Mouse (Mus musculus) liver, embryonic 14.5 days (tissue): ENCODE data around the gene Cacna1f. TPM values are rescaled to one million over a fixed set of nuclear protein-coding genes. Genes with fewer than 3 reads are reported as not detected.

Source experiments
- ATAC-seq: fragments of 200-750 bp; cut with Nextera tagmentation; 2 replicates; pipeline ENCODE4 v1.8.0; 2017; ENCODE audit warnings: moderate number of reproducible peaks, mild to moderate bottlenecking, moderate library complexity; ENCODE audit not compliant: insufficient read depth
- DNase-seq, 3 experiments: peaks; one replicate each; pipeline ENCODE4 v3.0.0-alpha.2; 2012 to 2013; ENCODE audit warnings: low read depth in 3 of 3, low spot score in 3 of 3
- H3K27ac ChIP-seq: fragments of 300-500 bp; sonication (generic); 2 replicates; pipeline ENCODE4 v1.5.1; 2014; ENCODE audit warnings: moderate library complexity, mild to moderate bottlenecking, control low read depth, inconsistent platforms
- H3K27me3 ChIP-seq: fragments of 300-500 bp; sonication (generic); 2 replicates; pipeline ENCODE4 v1.6.1; 2014; ENCODE audit warnings: mild to moderate bottlenecking, low read length, moderate library complexity; ENCODE audit not compliant: control insufficient read depth, insufficient read depth
- H3K36me3 ChIP-seq: fragments of 300-500 bp; sonication (generic); replicated peaks from 2 replicates; pipeline ENCODE4 v1.6.1; 2014; ENCODE audit warnings: low read depth; ENCODE audit not compliant: control insufficient read depth, insufficient read depth
- H3K4me1 ChIP-seq, 2 experiments: fragments of 200-500 bp in 1 of 2; fragments of 300-500 bp in 1 of 2; sonication (generic) in 1 of 2; replicated peaks; 2 replicates each; pipeline ENCODE4 v1.6.1; 2012 to 2014; ENCODE audit warnings: antibody characterized with exemption in 1 of 2, inconsistent platforms in 1 of 2, low read length in 1 of 2; ENCODE audit not compliant: control insufficient read depth in 2 of 2, insufficient read depth in 2 of 2
- H3K4me2 ChIP-seq: fragments of 300-500 bp; sonication (generic); 2 replicates; pipeline ENCODE4 v1.6.1; 2014; ENCODE audit warnings: low read depth, mild to moderate bottlenecking, control low read depth, moderate library complexity
- H3K4me3 ChIP-seq, 2 experiments: fragments of 200-500 bp in 1 of 2; fragments of 300-500 bp in 1 of 2; sonication (generic) in 1 of 2; 2 replicates each; pipeline ENCODE4 v1.5.1; 2012 to 2014; ENCODE audit warnings: low read depth in 2 of 2, low read length in 2 of 2, mild to moderate bottlenecking in 2 of 2, control low read depth in 1 of 2, inconsistent platforms in 1 of 2, moderate library complexity in 1 of 2; ENCODE audit not compliant: insufficient read depth in 1 of 2
- H3K9ac ChIP-seq: fragments of 300-500 bp; sonication (generic); replicated peaks from 2 replicates; pipeline ENCODE4 v1.6.1; 2014; ENCODE audit warnings: mild to moderate bottlenecking, control low read depth, moderate library complexity
- H3K9me3 ChIP-seq: fragments of 300-500 bp; sonication (generic); 2 replicates; pipeline ENCODE4 v1.6.1; 2016; ENCODE audit warnings: low read length, mixed read lengths; ENCODE audit not compliant: control insufficient read depth
- CTCF ChIP-seq: IDR thresholded peaks from 2 replicates; pipeline ENCODE4 v1.5.1; 2016; ENCODE audit warnings: antibody characterized with exemption, low read depth, control low read depth
- EP300 ChIP-seq: IDR thresholded peaks from 2 replicates; pipeline ENCODE4 v1.6.1; 2016; ENCODE audit warnings: antibody characterized with exemption, low read depth
- WGBS: fragments of 180-500 bp; shearing (Covaris S2); extraction: QIAGEN DNeasy Blood & Tissue Kit; methylation state at CpG from one replicate; pipeline ENCODE4 v1.1.7; 2014; ENCODE audit not compliant: insufficient replicate concordance; 5-methylcytosine and 5-hydroxymethylcytosine counted together
- polyA plus RNA-seq, 2 experiments: library from polyadenylated mRNA; depleted of rRNA in 1 of 2; stranded (reverse) in 1 of 2; unstranded in 1 of 2; fragments of >200 nt; fragmentation: Nextera tagmentation in 1 of 2; extraction: Ambion mirVana in 1 of 2; gene quantifications; 2 replicates each; pipeline versions ENCODE4 v1.2.1 to v1.2.3; 2012 to 2014

Cacna1f gene
- polyA plus RNA-seq, 2 experiments, result 0.04 to 0.11 TPM

GRCm38 (mm10) chrX:7574885-7575231 lies 32.0 kb upstream of the Cacna1f start:
- ATAC-seq (no peak), DNase-seq (no peak)
- Histone ChIP-seq H3K9me3 (no peaks in the 10 kb centered on the region), H3K36me3 (no peaks in the 10 kb centered on the region), H3K9ac (0 out of 2 replicates have a peak overlapping the region, but pooled peaks have one; percentile 34), H3K4me2 (peak overlapping the region; percentile 73), H3K27ac (peak overlapping the region; percentile 33; the same call in 1 of the 2 replicates), H3K4me3 (peak overlapping the region; percentile 77 to 91), H3K4me1 (peaks cover 10 to 29% of the 10 kb centered on the region in 2 experiments), H3K27me3 (no peaks in the 10 kb centered on the region)
- 24% methylated on average over 4 of the region's 6 CpGs for WGBS
- TF ChIP-seq EP300, result no peak
- TF ChIP-seq CTCF, result no peak

GRCm38 (mm10) chrX:7581151-7581550 lies 25.7 kb upstream of the Cacna1f start:
- no peak for ATAC-seq
- no peak overlapping the region for H3K4me2 ChIP-seq
- 92% methylated on average over 2 of the region's 2 CpGs for WGBS
- no peaks in the 10 kb centered on the region for H3K27me3 ChIP-seq
- H3K4me1 ChIP-seq, result no peaks in the 10 kb centered on the region
- H3K9ac ChIP-seq, result no peak overlapping the region
- no peak overlapping the region for H3K4me3 ChIP-seq
- H3K36me3 ChIP-seq, result no peaks in the 10 kb centered on the region
- no peak for TF ChIP-seq CTCF
- TF ChIP-seq EP300, result no peak
- no peak overlapping the region for H3K27ac ChIP-seq
- H3K9me3 ChIP-seq, result no peaks in the 10 kb centered on the region
- DNase-seq, result no peak

GRCm38 (mm10) chrX:7583881-7584280 lies 23.0 kb upstream of the Cacna1f start:
- no peaks in the 10 kb centered on the region for H3K27me3 ChIP-seq
- no peak overlapping the region for H3K27ac ChIP-seq
- DNase-seq (no peak), ATAC-seq (no peak)
- H3K9me3 ChIP-seq, result no peaks in the 10 kb centered on the region
- no peaks in the 10 kb centered on the region for H3K4me1 ChIP-seq
- H3K36me3 ChIP-seq, result no peaks in the 10 kb centered on the region
- WGBS, result 73% methylated on average over 11 of the region's 11 CpGs
- TF ChIP-seq EP300, result no peak
- TF ChIP-seq CTCF, result no peak
- H3K9ac ChIP-seq, result no peak overlapping the region
- H3K4me2 ChIP-seq, result no peak overlapping the region
- no peak overlapping the region for H3K4me3 ChIP-seq

DNA sequence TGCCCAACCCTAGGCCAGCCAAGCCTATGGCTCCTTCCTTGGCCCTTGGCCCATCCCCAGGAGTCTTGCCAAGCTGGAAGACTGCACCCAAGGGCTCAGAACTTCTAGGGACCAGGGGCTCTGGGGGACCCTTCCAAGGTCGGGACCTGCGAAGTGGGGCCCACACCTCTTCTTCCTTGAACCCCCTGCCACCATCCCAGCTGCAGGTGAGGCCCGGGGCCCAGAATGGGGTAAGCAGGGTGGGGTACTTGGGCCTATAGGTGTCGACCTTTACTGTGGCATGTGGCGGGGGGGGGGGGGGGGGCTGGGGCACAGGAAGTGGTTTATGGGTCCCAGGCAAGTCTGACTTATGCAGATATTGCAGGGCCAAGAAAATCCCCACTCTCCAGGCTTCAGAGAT lies 20.5 kb upstream of the Cacna1f start:
- Histone ChIP-seq H3K4me3 (no peak overlapping the region), H3K27me3 (no peaks in the 10 kb centered on the region), H3K4me1 (no peaks in the 10 kb centered on the region), H3K27ac (no peak overlapping the region), H3K36me3 (no peaks in the 10 kb centered on the region), H3K9ac (no peak overlapping the region), H3K4me2 (no peak overlapping the region), H3K9me3 (no peaks in the 10 kb centered on the region)
- TF ChIP-seq CTCF (no peak), EP300 (no peak)
- DNase-seq (no peak), ATAC-seq (no peak)
- 51% methylated on average over 5 of the region's 5 CpGs for WGBS

GRCm38 (mm10) chrX:7595371-7595770 lies 11.5 kb upstream of the Cacna1f start:
- no peaks in the 10 kb centered on the region for H3K4me1 ChIP-seq
- no peak overlapping the region for H3K27ac ChIP-seq
- no peaks in the 10 kb centered on the region for H3K27me3 ChIP-seq
- H3K9ac ChIP-seq, result no peak overlapping the region
- H3K4me2 ChIP-seq, result no peak overlapping the region
- no peaks in the 10 kb centered on the region for H3K36me3 ChIP-seq
- DNase-seq (no peak), ATAC-seq (no peak)
- WGBS, result 81% methylated on average over 9 of the region's 9 CpGs
- H3K4me3 ChIP-seq, result no peak overlapping the region
- H3K9me3 ChIP-seq, result no peaks in the 10 kb centered on the region
- TF ChIP-seq EP300 (no peak), CTCF (no peak)
